Mouse (Mus musculus) kidney, adult 2 months (tissue): Measurements from ENCODE around the gene Zfp456.

Experiments
- CTCF ChIP-seq: fragments of 200-500 bp; conservative IDR thresholded peaks from 2 replicates; pipeline ENCODE4 v1.5.1; 2011; ENCODE audit warnings: low read depth, mild to moderate bottlenecking, control low read depth, low read length, moderate library complexity, mixed read lengths; ENCODE audit not compliant: insufficient read depth, insufficient read length
- POLR2A ChIP-seq: fragments of 200-500 bp; IDR thresholded peaks from one replicate; pipeline ENCODE4 v1.6.1; 2011; ENCODE audit warnings: low read depth, low read length, control low read depth

- peak; percentile 56 for TF ChIP-seq CTCF
- no peak for TF ChIP-seq POLR2A
These were observed 43.4 kb downstream of the Zfp456 start, which contains the start of gene Zfp595 for GRCm38 (mm10) chr13:67332019-67332724.
